Mouse (Mus musculus): Measurements from ENCODE around the gene B3galt1. TPM values are rescaled to one million over a fixed set of nuclear protein-coding genes. Genes with fewer than 3 reads are reported as not detected.

The B3galt1 gene
- polyA plus RNA-seq (2017; shearing (Covaris generic)): 0.66 TPM

GRCm38 (mm10) chr2:67565480-67566331 lies at the start of gene B3galt1:
TSS of gene B3galt1 (plus strand) at chr2:67565871.

Other genes with a start within 250 kb of the B3galt1 start
- gene Gm21830, start 152.1 kb upstream of the B3galt1 start, polyA plus RNA-seq (2017; shearing (Covaris generic)): not detected
- not detected for gene Gm26727, start 132.7 kb upstream of the B3galt1 start, polyA plus RNA-seq (2017; shearing (Covaris generic))
- not detected for gene Xirp2, start 119.9 kb upstream of the B3galt1 start, polyA plus RNA-seq (2017; shearing (Covaris generic))

All from CD4-positive, CD25-positive, alpha-beta regulatory T cell (primary cell).